Mouse (Mus musculus) A20 (cell line): Measurements from ENCODE around the gene Gm49358.

Experiments used
- DNase-seq: peaks from one replicate; pipeline ENCODE4 v3.0.0-alpha.2; 2011; ENCODE audit warnings: low read depth, low spot score

Gene Gm49358

DNA sequence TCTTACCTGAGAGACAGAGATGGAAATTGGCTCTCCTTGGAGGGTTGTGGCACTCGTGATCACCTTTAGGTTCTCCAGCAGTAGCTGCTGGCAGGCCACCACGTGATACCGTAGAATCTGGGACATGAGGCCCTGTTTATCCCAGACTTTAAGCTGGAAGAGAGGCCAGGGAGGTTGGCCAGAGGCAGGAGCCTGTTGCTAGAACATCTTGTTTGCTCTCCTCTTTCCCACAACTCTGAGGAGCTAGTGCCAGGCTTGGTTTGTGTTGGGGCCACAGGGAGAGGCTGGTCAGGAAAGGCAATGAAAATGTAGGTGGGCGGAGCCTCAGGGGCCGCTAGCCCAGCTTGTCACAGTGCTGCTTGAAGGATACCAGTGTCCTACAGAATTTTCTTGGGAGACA, 108.8 kb downstream of the Gm49358 start:
- no peak for DNase-seq

DNA sequence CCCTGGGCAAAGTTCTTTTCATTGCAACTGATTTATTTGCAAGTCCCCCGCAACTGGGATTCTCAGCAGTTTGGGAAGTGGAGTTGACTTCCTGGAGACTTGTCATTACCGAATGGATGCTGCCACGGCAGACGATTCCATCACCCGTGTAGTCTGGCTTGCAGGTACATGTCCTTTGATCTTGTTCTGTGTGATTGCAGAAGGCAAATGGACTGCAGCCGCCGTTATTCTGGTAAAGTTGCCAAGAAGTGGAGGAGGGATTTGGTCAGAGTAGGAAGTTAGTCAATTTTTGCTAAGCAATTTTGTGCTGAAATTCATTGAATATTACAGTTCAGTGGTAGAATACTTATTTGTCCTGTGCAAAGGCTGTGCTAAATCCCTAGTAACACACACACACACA, 114.9 kb downstream of the Gm49358 start:
- DNase-seq, result no peak

DNA sequence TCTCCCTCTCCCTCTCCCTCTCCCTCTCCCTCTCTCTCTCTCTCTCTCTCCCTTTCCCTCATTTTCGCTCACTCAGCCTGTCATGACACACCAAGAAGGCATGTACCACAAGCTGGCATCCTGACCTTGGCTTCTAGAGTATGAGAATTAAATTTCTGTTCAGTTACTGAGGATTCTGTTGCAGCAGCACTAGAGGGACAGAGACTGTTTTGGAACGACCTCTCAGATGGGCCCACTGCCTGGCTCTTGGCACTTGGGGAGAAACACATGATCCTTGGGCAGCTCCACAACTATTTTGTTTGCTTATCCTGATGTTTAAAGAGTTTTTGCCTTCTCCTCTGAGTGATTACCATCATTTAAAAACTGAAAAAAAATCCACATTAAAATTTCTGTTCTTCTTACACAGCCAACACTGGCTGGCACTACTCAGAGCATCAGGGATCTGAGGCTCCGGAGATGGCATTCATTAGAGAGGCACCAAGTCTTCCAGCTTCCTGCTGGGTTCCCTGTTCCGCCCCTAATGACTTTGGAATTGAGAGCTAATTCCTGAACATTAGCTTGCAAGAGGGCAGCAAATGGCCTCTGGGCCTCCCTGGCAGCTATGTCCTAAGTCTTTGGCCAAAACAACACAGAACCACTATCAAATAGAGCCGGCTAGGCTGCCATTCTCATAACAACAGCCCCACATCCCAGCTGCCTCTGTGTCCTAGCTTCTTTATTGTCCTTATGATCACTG, 116.5 kb downstream of the Gm49358 start:
- no peak for DNase-seq

DNA sequence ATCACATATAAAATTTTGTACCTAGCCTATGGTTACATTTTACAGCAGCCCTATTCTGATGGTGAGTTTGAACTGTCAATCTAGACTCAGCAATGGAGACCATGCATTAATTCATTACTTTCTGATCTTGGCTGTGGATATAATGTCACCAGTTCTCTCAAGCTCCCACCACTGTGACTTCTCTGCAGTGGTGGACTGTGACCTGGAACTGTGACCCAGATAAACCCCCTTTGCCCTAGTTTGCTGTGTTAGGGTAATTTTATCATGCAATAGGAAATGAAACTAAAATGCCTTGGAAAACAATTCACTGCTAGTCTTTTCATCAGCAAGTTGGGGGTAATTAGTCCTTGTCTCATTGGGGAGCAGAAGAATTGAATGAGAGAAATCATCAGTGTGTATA, 117.7 kb downstream of the Gm49358 start:
- DNase-seq, result no peak
